Comparison of ENCODE assay signal across 16 mouse cellular contexts in genomic region chr4:59462494-59462893, GRCm38 (mm10). TPM values are rescaled to one million over a fixed set of nuclear protein-coding genes. Genes with fewer than 3 reads are reported as not detected.
DNase-seq lines count a peak whose midpoint lies in the region; ATAC-seq lines count a peak whose summit lies in the region.
"Had no signal": no experiment of that assay in that cellular context is flagged by ENCODE, and none has a peak within 500 bp of the region (broad histone marks: within the 10 kb centered on the region; RNA-seq: fewer than 3 reads in every experiment).

No protein-coding gene starts in this region.

- H3K4me1 ChIP-seq in midbrain, embryonic 10.5 days: no peaks in the 10 kb centered on the region
- H3K4me1 ChIP-seq in midbrain, embryonic 14.5 days (ENCODE audit: control insufficient read depth, insufficient read depth, low read length): no peaks in the 10 kb centered on the region
- H3K4me1 ChIP-seq: limb, embryonic 15.5 days had no signal

- 86% methylated on average over 6 of the region's 6 CpGs for WGBS in midbrain, embryonic 10.5 days
- WGBS in midbrain, embryonic 14.5 days: 88% methylated on average over 6 of the region's 6 CpGs

- H3K36me3 ChIP-seq in midbrain, embryonic 10.5 days: no peaks in the 10 kb centered on the region
- no peaks in the 10 kb centered on the region for H3K36me3 ChIP-seq in midbrain, embryonic 14.5 days (ENCODE audit: control insufficient read depth, insufficient read depth, low read length)
- H3K36me3 ChIP-seq: limb, embryonic 15.5 days; lung, embryonic 15.5 days had no signal

- no peak overlapping the region for H3K4me2 ChIP-seq in midbrain, embryonic 14.5 days (ENCODE audit: low read length)
- H3K4me2 ChIP-seq: heart, embryonic 11.5 days; limb, embryonic 15.5 days; lung, embryonic 15.5 days; midbrain, embryonic 11.5 days had no signal

- H3K4me3 ChIP-seq in midbrain, embryonic 10.5 days: no peak overlapping the region
- no peak overlapping the region for H3K4me3 ChIP-seq in midbrain, embryonic 14.5 days (replicated peaks; ENCODE audit: low read depth, low read length)
- H3K4me3 ChIP-seq: erythroblast, embryonic 14.5 days; limb, embryonic 15.5 days; lung, embryonic 15.5 days had no signal

- no peaks in the 10 kb centered on the region for H3K27me3 ChIP-seq in midbrain, embryonic 10.5 days (ENCODE audit: low read depth, poor library complexity, severe bottlenecking)
- H3K27me3 ChIP-seq in midbrain, embryonic 14.5 days (ENCODE audit: control insufficient read depth, insufficient read depth, low read length): no peaks in the 10 kb centered on the region
- H3K27me3 ChIP-seq: limb, embryonic 15.5 days; lung, embryonic 15.5 days had no signal

- H3K9me3 ChIP-seq in midbrain, embryonic 10.5 days (replicated peaks): no peaks in the 10 kb centered on the region
- H3K9me3 ChIP-seq in midbrain, embryonic 14.5 days (ENCODE audit: control insufficient read depth, low read length): no peaks in the 10 kb centered on the region
- H3K9me3 ChIP-seq: limb, embryonic 15.5 days; lung, embryonic 15.5 days had no signal

- peak; percentile 6 for DNase-seq in midbrain, embryonic 10.5 days (ENCODE audit: low spot score)
- no peak for DNase-seq in midbrain, embryonic 14.5 days
- peak; percentile 61 to 80 for DNase-seq in layer of hippocampus, adult 18-20 months (ENCODE audit: low spot score in 2 of 2)
- peak; percentile 42 to 49 for DNase-seq in left cerebral cortex, postnatal 10 days (ENCODE audit: extremely low spot score in 1 of 2, low spot score in 2 of 2)
- DNase-seq in right cerebral cortex, postnatal 36 days (ENCODE audit: low spot score in 2 of 2): peak; percentile 48 to 68
- DNase-seq: adrenal gland, postnatal 10 days; cerebellum, postnatal 10 days; kidney, postnatal 25 days; thymus, adult 18-20 months had no signal

- no peak overlapping the region for H3K9ac ChIP-seq in midbrain, embryonic 14.5 days (replicated peaks; ENCODE audit: low read length)
- H3K9ac ChIP-seq: limb, embryonic 15.5 days; lung, embryonic 15.5 days had no signal

- no peak overlapping the region for H3K27ac ChIP-seq in midbrain, embryonic 10.5 days (replicated peaks)
- no peak overlapping the region for H3K27ac ChIP-seq in midbrain, embryonic 14.5 days (replicated peaks; ENCODE audit: low read depth, low read length)
- H3K27ac ChIP-seq: limb, embryonic 15.5 days; lung, embryonic 15.5 days had no signal

- intact Hi-C loops in left cerebral cortex, postnatal 10 days (cut with DNase I): loop anchor here (5.0 kb wide), 1 partner anchor 75 kb away; no protein-coding TSS in a partner anchor

- no peak for ATAC-seq in midbrain, embryonic 14.5 days (ENCODE audit: low FRiP score, low TSS enrichment)
- ATAC-seq in granulocyte monocyte progenitor cell, adult 5-6 weeks (replicated peaks; ENCODE audit: poor library complexity, severe bottlenecking): no peak
- no peak for ATAC-seq in monocyte, adult 5-6 weeks (replicated peaks; ENCODE audit: insufficient number of reproducible peaks, low FRiP score, low TSS enrichment, poor library complexity, severe bottlenecking)

RNA-seq across cellular contexts. Expression of gene Susd1, which starts 24.1 kb away (rescaled TPM):
- 1.5 and 1.8 TPM in 2 replicates for polyA plus RNA-seq in midbrain, embryonic 10.5 days (2016; fragmentation: Nextera tagmentation; extraction: Ambion mirVana)
- polyA plus RNA-seq in midbrain, embryonic 14.5 days (2014; fragmentation: Nextera tagmentation; extraction: Ambion mirVana): 0.72 and 0.86 TPM in 2 replicates
- total RNA-seq in layer of hippocampus, adult 18-20 months (2021): 1 to 10 TPM; 7.5 to 8.1 TPM
- total RNA-seq in left cerebral cortex, postnatal 10 days (2021): 1 to 10 TPM; 8.6 to 9.8 TPM
- 63.2 and 74.8 TPM in 2 replicates for total RNA-seq in granulocyte monocyte progenitor cell, adult 5-6 weeks (2014; fragmentation: Nextera tagmentation)
- 94.4 and 95.7 TPM in 2 replicates for total RNA-seq in granulocyte monocyte progenitor cell, adult 5-6 weeks (2017)
- total RNA-seq in monocyte, adult 5-6 weeks (2017): 19.5 to 24.7 TPM (median 23.7 TPM) in 3 replicates
